Mouse (Mus musculus): ENCODE data around the gene Ngf. TPM values are rescaled to one million over a fixed set of nuclear protein-coding genes. Genes with fewer than 3 reads are reported as not detected.

Ngf gene
- 10 to 100 TPM in 1 of 2 experiments, 1 to 10 TPM in 1; 7.3 to 11.9 TPM for total RNA-seq (2021)
- long read RNA-seq, experiment 1, partial matches to known transcripts: 1 of 2 reads
- long read RNA-seq, experiment 1, other reads (novel, unspliced or antisense): 0 of 2 reads
- long read RNA-seq, experiment 2, partial matches to known transcripts: 0 of 2 reads
- long read RNA-seq, experiment 2, other reads (novel, unspliced or antisense): 2 of 2 reads

GRCm38 (mm10) chr3:102469713-102470448, at the start of gene Ngf:
Gene Ngf (plus strand): TSS chr3:102469919.
- DNase-seq (ENCODE audit: low spot score in 2 of 2): peak; percentile 17 to 47
- intact Hi-C loops (cut with DNase I): loop anchor here (5.0 kb wide), 1 partner anchor 222 kb away; no protein-coding TSS in a partner anchor

- DNase-seq (ENCODE audit: low spot score in 2 of 2): no peak
- intact Hi-C loops (cut with DNase I): no loop called here
Observed at GRCm38 (mm10) chr3:102445567-102445966, 24.2 kb upstream of the Ngf start.

GRCm38 (mm10) chr3:102446691-102447090, 23.0 kb upstream of the Ngf start:
- intact Hi-C loops (cut with DNase I): no loop called here
- no peak for DNase-seq (ENCODE audit: low spot score in 2 of 2)

GRCm38 (mm10) chr3:102454566-102454965, 15.2 kb upstream of the Ngf start:
- intact Hi-C loops (cut with DNase I): no loop called here
- DNase-seq (ENCODE audit: low spot score in 2 of 2): no peak

- DNase-seq (ENCODE audit: low spot score in 2 of 2): no peak
- intact Hi-C loops (cut with DNase I): no loop called here
Observed at GRCm38 (mm10) chr3:102460528-102460927, 9.2 kb upstream of the Ngf start.

DNA sequence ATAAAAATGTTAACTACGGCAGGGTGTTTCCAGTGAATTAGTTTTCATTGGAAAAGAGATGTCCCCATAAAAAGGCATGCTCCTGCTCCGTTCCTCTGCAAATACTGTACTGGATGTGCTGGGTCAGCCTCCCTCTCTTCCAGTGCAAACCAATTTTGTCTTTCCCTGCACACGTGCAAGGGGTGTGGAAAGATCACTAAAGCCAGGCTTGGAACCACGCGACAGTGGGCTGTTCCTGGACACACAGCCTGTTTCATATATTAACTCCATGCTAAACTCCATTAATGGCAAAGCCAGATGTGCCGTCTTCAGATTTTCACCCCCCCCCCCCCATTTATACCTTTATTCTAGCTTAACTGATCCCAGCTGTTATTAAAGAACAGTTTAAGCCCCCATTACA, 8.7 kb upstream of the Ngf start:
- DNase-seq (ENCODE audit: low spot score in 2 of 2): no peak
- intact Hi-C loops (cut with DNase I): no loop called here

DNA sequence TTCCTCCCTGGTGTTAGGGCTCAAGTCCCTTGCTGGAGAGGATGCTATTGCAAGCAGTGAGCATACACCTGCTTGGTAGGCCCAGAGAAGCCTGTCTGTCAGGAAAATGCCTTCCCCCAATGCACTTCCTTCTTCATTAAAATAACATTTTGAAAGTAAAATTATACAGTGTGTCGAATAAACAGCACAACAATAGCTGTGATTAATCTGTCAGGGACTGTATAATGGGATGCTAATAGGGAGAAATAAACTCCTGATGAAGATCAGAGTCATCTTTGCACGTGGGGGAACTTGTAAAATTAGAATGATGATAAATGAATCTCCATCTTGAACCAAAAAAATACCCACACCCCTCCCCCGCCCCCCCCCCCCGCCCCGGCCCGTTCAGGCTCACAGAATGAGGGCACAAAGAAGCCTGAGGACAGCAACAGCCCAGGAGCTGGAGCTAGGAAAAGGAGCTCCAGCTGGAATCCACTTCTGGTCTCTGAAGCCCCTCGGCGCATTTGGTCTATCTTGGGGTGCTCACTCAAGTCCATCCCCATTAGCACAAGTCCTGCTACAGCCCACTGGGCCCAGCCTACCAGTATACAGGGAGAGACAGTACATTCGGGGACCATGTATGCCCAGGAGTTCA, 6.9 kb upstream of the Ngf start:
- no peak for DNase-seq (ENCODE audit: low spot score in 2 of 2)
- intact Hi-C loops (cut with DNase I): no loop called here

- DNase-seq (ENCODE audit: low spot score in 2 of 2): no peak
- intact Hi-C loops (cut with DNase I): no loop called here
Observed at GRCm38 (mm10) chr3:102463339-102463738, 6.4 kb upstream of the Ngf start.

DNA sequence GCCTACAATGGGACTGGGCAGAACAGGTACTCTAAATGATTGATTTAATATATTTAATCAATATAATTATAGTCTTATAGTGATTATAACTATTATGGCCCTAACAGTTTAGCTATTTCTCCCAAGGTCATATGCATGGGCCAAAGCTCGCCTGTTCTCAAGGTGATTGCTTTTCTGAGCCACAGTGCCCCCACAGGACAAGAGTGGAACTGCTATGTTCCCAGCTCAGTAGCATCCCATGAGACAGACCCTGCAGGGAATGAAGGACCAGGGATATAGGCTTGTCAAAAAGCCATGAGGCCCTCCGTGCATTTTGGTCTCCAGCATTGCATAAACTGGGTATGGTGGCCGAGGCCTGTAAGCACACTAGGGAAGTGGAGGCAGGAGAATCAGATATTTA, 3.1 kb upstream of the Ngf start:
- intact Hi-C loops (cut with DNase I): loop anchor here (5.0 kb wide), 1 partner anchor 226 kb away; no protein-coding TSS in a partner anchor

GRCm38 (mm10) chr3:102467121-102467520, 2.6 kb upstream of the Ngf start:
- DNase-seq (ENCODE audit: low spot score in 2 of 2): no peak
- intact Hi-C loops (cut with DNase I): loop anchor here (5.0 kb wide), 1 partner anchor 225 kb away; no protein-coding TSS in a partner anchor

More for the DNA sequence above, 3.1 kb upstream of the Ngf start:
- DNase-seq (ENCODE audit: low spot score in 2 of 2): peak; percentile 59 to 75

GRCm38 (mm10) chr3:102471251-102471650, 1.5 kb downstream of the Ngf start:
- intact Hi-C loops (cut with DNase I): no loop called here
- no peak for DNase-seq (ENCODE audit: low spot score in 2 of 2)

GRCm38 (mm10) chr3:102471799-102472198, 2.1 kb downstream of the Ngf start:
- intact Hi-C loops (cut with DNase I): no loop called here
- no peak for DNase-seq (ENCODE audit: low spot score in 2 of 2)

- DNase-seq (ENCODE audit: low spot score in 2 of 2): no peak
- intact Hi-C loops (cut with DNase I): no loop called here
Observed at GRCm38 (mm10) chr3:102474275-102475155, 4.8 kb downstream of the Ngf start.

DNA sequence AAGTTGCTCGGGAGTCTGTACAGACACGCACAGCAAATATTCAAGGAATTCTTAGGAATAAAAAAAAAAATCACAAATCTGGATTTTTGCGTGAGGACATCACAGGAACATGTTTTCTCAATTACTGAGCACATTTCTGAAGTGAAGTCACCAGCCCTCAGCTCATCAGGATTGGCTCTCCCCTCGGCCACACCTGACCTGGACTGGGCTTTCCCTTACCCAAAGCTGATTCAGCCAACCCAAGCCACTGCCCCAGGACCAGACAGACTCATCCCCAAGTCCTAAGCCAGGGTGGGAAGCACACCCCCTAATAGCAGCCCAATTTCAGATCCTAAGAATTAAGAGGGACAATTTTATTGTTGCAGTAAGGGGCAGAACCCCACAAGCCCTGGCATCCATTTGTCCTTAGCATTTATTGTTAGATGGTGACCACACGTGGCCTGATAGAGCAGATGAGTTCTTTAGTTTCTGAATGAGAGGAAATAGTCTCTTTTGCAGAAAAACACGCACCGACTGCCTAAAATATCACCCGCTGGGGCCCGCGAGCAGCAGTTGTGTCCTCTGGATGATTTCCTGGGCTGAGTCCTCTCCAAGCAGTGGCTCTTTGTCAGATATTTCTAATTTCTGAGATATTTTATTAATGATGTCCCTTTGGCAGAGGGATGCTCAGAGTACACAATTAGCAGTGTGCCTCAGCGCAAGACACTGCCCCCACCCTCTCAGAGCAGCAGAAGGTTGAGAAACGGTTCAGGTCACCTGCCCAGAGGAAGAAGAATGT, 8.4 kb downstream of the Ngf start:
- no peak for DNase-seq (ENCODE audit: low spot score in 2 of 2)
- intact Hi-C loops (cut with DNase I): no loop called here

DNA sequence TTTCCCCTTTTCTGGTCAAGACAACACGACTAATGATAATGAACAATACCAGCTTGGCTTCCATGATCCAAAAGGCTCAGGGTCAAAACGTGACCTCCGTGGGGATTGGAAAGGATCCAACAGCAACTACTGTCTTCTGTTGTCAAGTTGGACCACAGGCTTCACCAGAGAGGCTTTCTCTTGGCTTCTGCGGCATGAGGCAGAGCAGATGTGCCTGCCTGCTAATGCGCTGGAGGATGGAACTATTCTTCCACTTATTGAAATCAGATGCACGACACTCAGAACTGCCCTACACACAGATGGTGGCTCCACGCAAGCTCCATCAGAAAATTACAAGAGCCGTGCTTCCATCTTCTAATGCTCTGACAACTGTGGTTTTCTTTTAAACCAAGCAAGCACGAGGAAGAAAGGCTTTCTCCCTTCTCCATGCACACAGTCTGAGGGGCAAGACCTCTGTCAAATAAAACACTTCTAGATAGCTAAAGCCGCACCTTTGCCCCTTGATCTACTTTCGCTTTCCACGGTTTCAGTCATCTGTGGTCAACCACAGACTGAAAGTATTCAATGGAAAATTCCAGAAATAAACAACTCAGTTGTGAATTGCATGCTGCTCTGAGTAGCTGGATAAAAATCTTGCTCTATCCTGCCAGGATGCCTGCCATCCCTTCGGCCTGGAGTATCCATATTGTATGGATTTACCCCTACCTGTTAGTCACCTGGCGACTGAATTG, 20.8 kb downstream of the Ngf start:
- DNase-seq (ENCODE audit: low spot score in 2 of 2): no peak
- intact Hi-C loops (cut with DNase I): no loop called here

DNA sequence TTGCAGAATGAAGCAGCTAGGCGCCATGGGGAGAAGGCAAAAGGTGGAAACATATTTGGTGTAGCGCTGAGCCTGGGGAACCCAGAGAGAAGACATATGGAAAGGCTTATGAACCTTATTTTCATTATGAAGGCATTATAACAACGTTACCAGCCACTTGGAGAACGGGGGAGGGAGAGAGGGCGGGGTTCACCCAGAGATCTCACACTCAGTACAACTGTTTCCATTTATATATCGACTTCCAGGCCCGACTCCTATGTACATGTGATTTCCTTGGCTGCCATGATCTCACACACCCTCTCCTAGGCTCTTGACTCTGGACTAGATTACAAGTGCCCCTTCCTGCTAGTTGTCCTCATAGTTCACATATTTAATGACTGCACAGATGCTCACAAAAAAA, 28.4 kb downstream of the Ngf start:
- DNase-seq (ENCODE audit: low spot score in 2 of 2): no peak
- intact Hi-C loops (cut with DNase I): no loop called here

- DNase-seq (ENCODE audit: low spot score in 2 of 2): no peak
- intact Hi-C loops (cut with DNase I): no loop called here
Observed at GRCm38 (mm10) chr3:102498931-102499330, 29.2 kb downstream of the Ngf start.

GRCm38 (mm10) chr3:102500031-102500430, 30.3 kb downstream of the Ngf start:
- intact Hi-C loops (cut with DNase I): no loop called here

More at GRCm38 (mm10) chr3:102500031-102500430, 30.3 kb downstream of the Ngf start:
- DNase-seq (ENCODE audit: low spot score in 2 of 2): no peak
